In the genomic region with DNA sequence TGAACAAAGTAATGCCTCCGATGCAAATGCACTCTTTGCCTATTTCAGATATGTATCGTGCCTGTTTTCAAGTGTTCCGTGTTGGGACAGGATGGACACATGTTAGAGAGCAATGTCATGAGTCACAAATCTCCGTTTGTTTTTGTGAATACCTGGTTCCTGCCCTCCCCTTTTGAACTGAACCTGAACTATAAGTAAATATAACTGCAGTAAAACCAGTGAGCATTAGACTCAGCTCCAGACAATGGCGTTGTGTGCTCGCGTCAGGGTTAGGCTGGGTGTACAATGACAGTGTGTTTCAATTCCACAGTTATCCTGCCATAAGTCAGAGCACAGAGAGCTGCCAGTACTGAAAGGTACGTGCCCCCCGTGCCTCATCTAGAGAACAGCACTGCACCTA, we compare ENCODE assay signal across 16 mouse cellular contexts.
DNase-seq lines count a peak whose midpoint lies in the region; ATAC-seq and TF ChIP-seq lines count a peak whose summit lies in the region.
"Had no signal": no experiment of that assay in that cellular context is flagged by ENCODE, and none has a peak within 500 bp of the region (broad histone marks: within the 10 kb centered on the region; RNA-seq: fewer than 3 reads in every experiment).

No protein-coding gene starts in this region.

- no peak overlapping the region for H3K4me3 ChIP-seq in limb, embryonic 12.5 days (replicated peaks)
- H3K4me3 ChIP-seq in limb, embryonic 10.5 days: no peak overlapping the region
- no peak overlapping the region for H3K4me3 ChIP-seq in midbrain, embryonic 11.5 days (ENCODE audit: low read depth, low read length)
- no peak overlapping the region for H3K4me3 ChIP-seq in midbrain, postnatal 0 days (ENCODE audit: low read depth, low read length)
- no peak overlapping the region for H3K4me3 ChIP-seq in intestine, embryonic 16.5 days (ENCODE audit: low read length)
- H3K4me3 ChIP-seq in stomach, embryonic 16.5 days (replicated peaks; ENCODE audit: low read length): no peak overlapping the region
- no peak overlapping the region for H3K4me3 ChIP-seq in kidney, adult 2 months (ENCODE audit: insufficient read depth, low read depth, low read length)
- H3K4me3 ChIP-seq: heart, adult 2 months; hindbrain, embryonic 10.5 days had no signal

- TF ChIP-seq CTCF in midbrain, postnatal 0 days (IDR thresholded peaks at IDR 0.05): no peak
- no peak for TF ChIP-seq CTCF in kidney, adult 2 months (conservative IDR thresholded peaks at IDR 0.05; ENCODE audit: insufficient read depth, insufficient read length, low read depth, low read length)

- H3K27me3 ChIP-seq in limb, embryonic 12.5 days: no peaks in the 10 kb centered on the region
- no peaks in the 10 kb centered on the region for H3K27me3 ChIP-seq in limb, embryonic 10.5 days (ENCODE audit: low read depth, poor library complexity, severe bottlenecking)
- H3K27me3 ChIP-seq in midbrain, embryonic 11.5 days (ENCODE audit: control insufficient read depth, insufficient read depth, low read length): no peaks in the 10 kb centered on the region
- H3K27me3 ChIP-seq in midbrain, postnatal 0 days (ENCODE audit: insufficient read depth, low read length): no peaks in the 10 kb centered on the region
- no peaks in the 10 kb centered on the region for H3K27me3 ChIP-seq in intestine, embryonic 16.5 days (replicated peaks; ENCODE audit: control insufficient read depth, insufficient read depth, low read length)
- H3K27me3 ChIP-seq in stomach, embryonic 16.5 days (ENCODE audit: control insufficient read depth, insufficient read depth, low read length): no peaks in the 10 kb centered on the region
- no peaks in the 10 kb centered on the region for H3K27me3 ChIP-seq in kidney, adult 2 months (replicated peaks; ENCODE audit: control insufficient read depth, insufficient read depth, low read length)

- no peak overlapping the region for H3K4me2 ChIP-seq in limb, embryonic 12.5 days
- no peak overlapping the region for H3K4me2 ChIP-seq in midbrain, embryonic 11.5 days
- no peak overlapping the region for H3K4me2 ChIP-seq in midbrain, postnatal 0 days (ENCODE audit: low read depth, low read length, poor library complexity, severe bottlenecking)
- 0 out of 2 replicates have a peak overlapping the region, but pooled peaks have one; percentile 16 for H3K4me2 ChIP-seq in intestine, embryonic 16.5 days (ENCODE audit: low read depth, low read length)
- peak overlapping the region; percentile 34 for H3K4me2 ChIP-seq in stomach, embryonic 16.5 days (ENCODE audit: low read depth, low read length)

- H3K9ac ChIP-seq in limb, embryonic 12.5 days (replicated peaks): no peak overlapping the region
- H3K9ac ChIP-seq in midbrain, embryonic 11.5 days (ENCODE audit: low read length): no peak overlapping the region
- H3K9ac ChIP-seq in midbrain, postnatal 0 days (replicated peaks; ENCODE audit: low read length, poor library complexity, severe bottlenecking): no peak overlapping the region
- H3K9ac ChIP-seq in intestine, embryonic 16.5 days (ENCODE audit: low read depth, low read length): no peak overlapping the region
- no peak overlapping the region for H3K9ac ChIP-seq in stomach, embryonic 16.5 days (ENCODE audit: low read length)

- WGBS in limb, embryonic 12.5 days: 82% methylated on average over 9 of the region's 9 CpGs
- WGBS in limb, embryonic 10.5 days: 91% methylated on average over 9 of the region's 9 CpGs
- 67% methylated on average over 9 of the region's 9 CpGs for WGBS in midbrain, embryonic 11.5 days
- WGBS in midbrain, postnatal 0 days: 63% methylated on average over 9 of the region's 9 CpGs
- 54% methylated on average over 9 of the region's 9 CpGs for WGBS in intestine, embryonic 16.5 days
- 60% methylated on average over 9 of the region's 9 CpGs for WGBS in stomach, embryonic 16.5 days
- whole genome bisulfite sequencing in kidney, adult 2 months: 81% methylated on average over 9 of the region's 9 CpGs

- no peak for DNase-seq in limb, embryonic 10.5 days (ENCODE audit: low spot score)
- peak; percentile 85 for DNase-seq in midbrain, embryonic 11.5 days (ENCODE audit: low spot score, missing footprints)
- DNase-seq in midbrain, postnatal 0 days (ENCODE audit: low spot score): no peak
- no peak for DNase-seq in kidney, adult 2 months
- DNase-seq: adrenal gland, postnatal 25 days; cerebellum, adult 2 months; gastrocnemius, postnatal 10 days; heart, adult 2 months; kidney, adult 18-20 months; kidney, postnatal 14 days; thymus, postnatal 25 days had no signal

- TF ChIP-seq POLR2A in kidney, adult 2 months (IDR thresholded peaks at IDR 0.05; ENCODE audit: low read depth, low read length): no peak

- no peak for ATAC-seq in limb, embryonic 12.5 days (ENCODE audit: insufficient number of reproducible peaks, insufficient read depth, low FRiP score, low TSS enrichment, low read depth)
- no peak; the same call in 1 of the 2 replicates for ATAC-seq in midbrain, embryonic 11.5 days (ENCODE audit: low FRiP score)
- no peak for ATAC-seq in midbrain, postnatal 0 days (ENCODE audit: low FRiP score)
- peak; percentile 81 for ATAC-seq in intestine, embryonic 16.5 days
- ATAC-seq in stomach, embryonic 16.5 days (ENCODE audit: insufficient read depth, low FRiP score): peak; percentile 69
- ATAC-seq: midbrain, embryonic 16.5 days had no signal

- H3K4me1 ChIP-seq in limb, embryonic 12.5 days (replicated peaks): peaks cover 52% of the 10 kb centered on the region
- peaks cover 46% of the 10 kb centered on the region for H3K4me1 ChIP-seq in limb, embryonic 10.5 days
- peaks cover 33% of the 10 kb centered on the region for H3K4me1 ChIP-seq in midbrain, embryonic 11.5 days (ENCODE audit: control insufficient read depth, insufficient read depth, low read length)
- peaks cover 8% of the 10 kb centered on the region for H3K4me1 ChIP-seq in midbrain, postnatal 0 days (ENCODE audit: insufficient read depth, low read length)
- H3K4me1 ChIP-seq in intestine, embryonic 16.5 days (ENCODE audit: control insufficient read depth, insufficient read depth, low read length): no peaks in the 10 kb centered on the region
- H3K4me1 ChIP-seq in stomach, embryonic 16.5 days (ENCODE audit: control insufficient read depth, insufficient read depth, low read length): peaks cover 10% of the 10 kb centered on the region; the same call in 1 of the 2 replicates
- H3K4me1 ChIP-seq in kidney, adult 2 months (ENCODE audit: control insufficient read depth, insufficient read depth, low read length): no peaks in the 10 kb centered on the region

- peak overlapping the region; percentile 66 for H3K27ac ChIP-seq in limb, embryonic 12.5 days
- no peak overlapping the region for H3K27ac ChIP-seq in limb, embryonic 10.5 days
- H3K27ac ChIP-seq in midbrain, embryonic 11.5 days (ENCODE audit: low read depth, low read length): no peak overlapping the region
- no peak overlapping the region for H3K27ac ChIP-seq in midbrain, postnatal 0 days (ENCODE audit: low read depth, low read length)
- H3K27ac ChIP-seq in intestine, embryonic 16.5 days (ENCODE audit: low read length): no peak overlapping the region
- H3K27ac ChIP-seq in stomach, embryonic 16.5 days (ENCODE audit: low read length): peak overlapping the region; percentile 91
- no peak overlapping the region for H3K27ac ChIP-seq in kidney, adult 2 months (ENCODE audit: insufficient read depth, low read depth, low read length)
- H3K27ac ChIP-seq: heart, adult 2 months; hindbrain, embryonic 10.5 days had no signal

- H3K9me3 ChIP-seq in limb, embryonic 12.5 days: no peaks in the 10 kb centered on the region
- no peaks in the 10 kb centered on the region for H3K9me3 ChIP-seq in limb, embryonic 10.5 days (replicated peaks)
- H3K9me3 ChIP-seq in midbrain, embryonic 11.5 days (ENCODE audit: control insufficient read depth, low read length): no peaks in the 10 kb centered on the region
- H3K9me3 ChIP-seq in midbrain, postnatal 0 days (ENCODE audit: low read length): no peaks in the 10 kb centered on the region
- no peaks in the 10 kb centered on the region for H3K9me3 ChIP-seq in intestine, embryonic 16.5 days (ENCODE audit: control insufficient read depth, low read length)
- H3K9me3 ChIP-seq in stomach, embryonic 16.5 days (replicated peaks; ENCODE audit: control insufficient read depth, low read length): no peaks in the 10 kb centered on the region
- H3K9me3 ChIP-seq: hindbrain, embryonic 10.5 days had no signal

- H3K36me3 ChIP-seq in limb, embryonic 12.5 days: peaks cover 2% of the 10 kb centered on the region; the same call in 1 of the 2 replicates
- H3K36me3 ChIP-seq in limb, embryonic 10.5 days: no peaks in the 10 kb centered on the region
- no peaks in the 10 kb centered on the region for H3K36me3 ChIP-seq in midbrain, embryonic 11.5 days (ENCODE audit: control insufficient read depth, insufficient read depth, low read length)
- no peaks in the 10 kb centered on the region for H3K36me3 ChIP-seq in midbrain, postnatal 0 days (ENCODE audit: insufficient read depth, low read length)
- H3K36me3 ChIP-seq in intestine, embryonic 16.5 days (ENCODE audit: control insufficient read depth, insufficient read depth, low read length): no peaks in the 10 kb centered on the region
- H3K36me3 ChIP-seq in stomach, embryonic 16.5 days (ENCODE audit: control insufficient read depth, insufficient read depth, low read length): no peaks in the 10 kb centered on the region
- H3K36me3 ChIP-seq in kidney, adult 2 months (ENCODE audit: control insufficient read depth, insufficient read depth, low read length): no peaks in the 10 kb centered on the region
- H3K36me3 ChIP-seq: hindbrain, embryonic 10.5 days had no signal

Comparison
In these comparisons a context has a peak if more than half of its experiments do, and no peak if none do; other contexts are left out.
1. H3K27ac ChIP-seq: peak in limb, embryonic 12.5 days (single experiment) and stomach, embryonic 16.5 days (single experiment); none in limb, embryonic 10.5 days (single experiment), midbrain, embryonic 11.5 days (single experiment), midbrain, postnatal 0 days (single experiment), intestine, embryonic 16.5 days (single experiment) and kidney, adult 2 months (single experiment).
2. ATAC-seq: peak in intestine, embryonic 16.5 days (single experiment) and stomach, embryonic 16.5 days (single experiment); none in limb, embryonic 12.5 days (single experiment), midbrain, embryonic 11.5 days (single experiment) and midbrain, postnatal 0 days (single experiment).
3. H3K4me2 ChIP-seq: peak in intestine, embryonic 16.5 days (single experiment) and stomach, embryonic 16.5 days (single experiment); none in limb, embryonic 12.5 days (single experiment), midbrain, embryonic 11.5 days (single experiment) and midbrain, postnatal 0 days (single experiment).